Mouse (Mus musculus) spleen, adult 2 months (tissue): ENCODE data around the gene Ankrd33. TPM values are rescaled to one million over a fixed set of nuclear protein-coding genes. Genes with fewer than 3 reads are reported as not detected.

Experiments used
- DNase-seq, 2 experiments: peaks; one replicate each; pipeline versions ENCODE4 v3.0.0 to v3.0.0-alpha.2; 2012 to 2021; ENCODE audit warnings: low spot score in 2 of 2, low read depth in 1 of 2
- H3K27ac ChIP-seq: fragments of 200-500 bp; 2 replicates; pipeline ENCODE4 v1.5.1; 2012; ENCODE audit warnings: low read length, inconsistent platforms; ENCODE audit not compliant: insufficient read depth
- H3K27me3 ChIP-seq: fragments of 200-500 bp; 2 replicates; pipeline ENCODE4 v1.6.1; 2012; ENCODE audit warnings: mild to moderate bottlenecking, moderate library complexity, low read length, inconsistent platforms; ENCODE audit not compliant: control insufficient read depth, insufficient read depth
- H3K36me3 ChIP-seq: fragments of 200-500 bp; 2 replicates; pipeline ENCODE4 v1.6.1; 2012; ENCODE audit warnings: mild to moderate bottlenecking, low read length, inconsistent platforms; ENCODE audit not compliant: control insufficient read depth, insufficient read depth
- H3K4me1 ChIP-seq: fragments of 200-500 bp; 2 replicates; pipeline ENCODE4 v1.6.1; 2011; ENCODE audit warnings: inconsistent platforms; ENCODE audit not compliant: control insufficient read depth, insufficient read depth, insufficient read length
- H3K4me3 ChIP-seq: fragments of 200-500 bp; 2 replicates; pipeline ENCODE4 v1.5.1; 2011; ENCODE audit warnings: mild to moderate bottlenecking, inconsistent platforms; ENCODE audit not compliant: insufficient read depth, insufficient read length; ENCODE audit errors: extremely low read depth
- CTCF ChIP-seq: fragments of 200-500 bp; IDR thresholded peaks from 2 replicates; pipeline ENCODE4 v1.5.1; 2011; ENCODE audit warnings: mild to moderate bottlenecking, inconsistent platforms; ENCODE audit not compliant: insufficient read depth, insufficient read length, insufficient replicate concordance; ENCODE audit errors: extremely low read depth
- POLR2A ChIP-seq: fragments of 200-500 bp; IDR thresholded peaks from 2 replicates; pipeline ENCODE4 v1.6.1; 2011; ENCODE audit warnings: low read depth, low read length, inconsistent platforms
- WGBS: fragments of 180-500 bp; shearing (Covaris S2); methylation state at CpG from one replicate; pipeline ENCODE4 v1.1.7; 2018; 5-methylcytosine and 5-hydroxymethylcytosine counted together
- polyA plus RNA-seq: library from polyadenylated mRNA; depleted of rRNA; stranded (reverse); fragments of >200 nt; gene quantifications from 2 replicates; pipeline ENCODE4 v1.2.3, GENCODE M21; 2012; rRNA removed

Ankrd33 gene
- polyA plus RNA-seq, 1 experiment, result not detected

- Histone ChIP-seq H3K27me3 (no peaks in the 10 kb centered on the region), H3K36me3 (no peaks in the 10 kb centered on the region), H3K4me3 (no peak overlapping the region), H3K4me1 (peaks cover 2% of the 10 kb centered on the region; the same call in 1 of the 2 replicates), H3K27ac (no peak overlapping the region)
- TF ChIP-seq POLR2A (no peak), CTCF (no peak)
- DNase-seq, result no peak
- WGBS, result 60% methylated on average over 16 of the region's 16 CpGs
Observed at GRCm38 (mm10) chr15:101165658-101166437, 50.3 kb downstream of the Ankrd33 start.

DNA sequence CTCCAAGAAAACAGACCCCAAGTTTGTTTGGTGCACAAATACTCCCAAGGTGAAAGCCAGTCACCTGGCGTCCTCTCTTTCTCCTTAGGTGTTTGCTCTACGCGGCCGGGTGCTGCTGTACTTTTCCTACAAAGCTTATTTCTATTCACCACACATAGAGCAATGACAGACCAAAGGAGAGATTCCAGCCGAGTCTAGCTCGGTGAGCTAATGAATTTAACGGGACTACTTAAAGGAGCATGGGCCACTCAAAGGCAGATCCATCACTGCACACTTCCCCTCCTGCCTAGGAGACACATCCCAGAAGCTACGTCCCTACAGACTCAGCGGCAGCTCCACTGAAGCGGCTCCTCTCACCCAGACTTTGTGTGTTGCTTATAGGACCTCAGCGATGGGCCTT is 52.0 kb downstream of the Ankrd33 start:
- Histone ChIP-seq H3K4me3 (no peak overlapping the region), H3K4me1 (peaks cover 2% of the 10 kb centered on the region; the same call in 1 of the 2 replicates), H3K27ac (no peak overlapping the region), H3K27me3 (no peaks in the 10 kb centered on the region), H3K36me3 (no peaks in the 10 kb centered on the region)
- no peak for DNase-seq
- TF ChIP-seq CTCF (no peak), POLR2A (no peak)
- WGBS, result 93% methylated on average over 11 of the region's 11 CpGs

Other genes with a start within 250 kb of the Ankrd33 start
- gene Scn8a, start 245.9 kb upstream of the Ankrd33 start, polyA plus RNA-seq, result 0.35 and 0.54 TPM in 2 replicates
- gene Gm47841, start 68.4 kb upstream of the Ankrd33 start, polyA plus RNA-seq, result not detected in 2 replicates
- gene Fignl2, start 37.2 kb upstream of the Ankrd33 start, polyA plus RNA-seq, result 2.2 and 2.6 TPM in 2 replicates
- gene Acvrl1, start 12.8 kb downstream of the Ankrd33 start, polyA plus RNA-seq, result 27.8 and 28.9 TPM in 2 replicates
- gene Acvr1b, start 58.3 kb downstream of the Ankrd33 start, polyA plus RNA-seq, result 17.9 and 20.2 TPM in 2 replicates
- gene Grasp, start 108.4 kb downstream of the Ankrd33 start, polyA plus RNA-seq, result 5.6 and 6.5 TPM in 2 replicates
- 50.3 and 63.8 TPM in 2 replicates for gene Nr4a1, start 138.5 kb downstream of the Ankrd33 start, polyA plus RNA-seq
- gene Atg101, start 168.5 kb downstream of the Ankrd33 start, polyA plus RNA-seq, result 24.5 and 29.4 TPM in 2 replicates
- 0.12 and 0.25 TPM in 2 replicates for gene 6030408B16Rik, start 177.5 kb downstream of the Ankrd33 start, polyA plus RNA-seq